Mouse (Mus musculus) adrenal gland, postnatal 0 days (tissue): ENCODE data around the gene Stk35. TPM values are rescaled to one million over a fixed set of nuclear protein-coding genes. Genes with fewer than 3 reads are reported as not detected.

Experiments
- polyA plus RNA-seq: library from polyadenylated mRNA; unstranded; fragments of >200 nt; fragmentation: Nextera tagmentation; extraction: Ambion mirVana; gene quantifications from 2 replicates; pipeline ENCODE4 v1.2.1, GENCODE M21; 2015

The Stk35 gene
- 3.9 and 5.7 TPM in 2 replicates for polyA plus RNA-seq

DNA sequence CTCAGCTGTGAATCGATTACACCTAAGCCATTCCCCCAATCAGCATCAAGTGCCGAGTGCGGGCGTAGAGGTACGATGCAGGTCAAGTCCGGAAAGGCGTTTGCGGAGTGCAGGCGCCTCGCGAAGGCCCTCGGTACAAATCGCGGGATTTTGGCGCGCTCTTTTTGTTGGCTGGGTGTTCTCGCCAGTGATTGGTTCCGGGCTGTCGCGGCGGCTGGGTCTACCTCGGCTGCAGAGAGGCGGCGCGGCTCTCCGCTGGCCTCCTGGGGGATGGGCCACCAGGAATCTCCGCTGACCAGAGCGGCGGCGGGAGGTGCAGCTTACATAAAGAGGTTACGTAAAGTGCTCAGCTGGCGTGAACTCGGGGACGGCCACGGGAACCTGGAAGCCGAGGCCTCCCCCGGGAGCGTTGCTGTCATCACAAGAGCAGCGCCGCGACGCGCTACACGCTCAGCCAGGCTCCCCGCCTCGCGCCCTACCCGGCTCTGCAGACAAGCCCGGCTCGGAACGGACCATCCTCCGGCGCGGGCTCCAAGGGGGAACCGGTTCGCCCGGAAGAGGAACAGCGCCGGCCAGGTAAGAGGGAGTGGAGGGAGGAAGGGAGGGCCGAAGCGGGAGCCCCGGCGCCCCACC lies at the start of gene Stk35:
Gene Stk35 (plus strand): TSS at position 247 of the 633 bp plus-strand sequence.

Other genes with a start within 250 kb of the Stk35 start
- gene Sirpa, start 207.7 kb upstream of the Stk35 start, polyA plus RNA-seq: 27.8 and 40.0 TPM in 2 replicates
- 1.1 and 1.2 TPM in 2 replicates for gene Pdyn, start 100.7 kb upstream of the Stk35 start, polyA plus RNA-seq
- gene Tgm3, start 211.8 kb downstream of the Stk35 start, polyA plus RNA-seq: 0.06 TPM in 1 of 2 replicates, not detected in the other